Mouse (Mus musculus) mature B cell (primary cell): ENCODE data around the gene Bpifc.

Experiments
- in situ Hi-C: fragments of 300-500 bp; cut with MboI; formaldehyde crosslinking; loops from 2 replicates; pipeline ENCODE4 v1.14.3; 2019

Bpifc gene

GRCm38 (mm10) chr10:86017781-86018180 lies 6.1 kb upstream of the Bpifc start:
- in situ Hi-C loops, result no loop called here

GRCm38 (mm10) chr10:86011172-86011571 lies 523 bp downstream of the Bpifc start:
- in situ Hi-C loops, result no loop called here

DNA sequence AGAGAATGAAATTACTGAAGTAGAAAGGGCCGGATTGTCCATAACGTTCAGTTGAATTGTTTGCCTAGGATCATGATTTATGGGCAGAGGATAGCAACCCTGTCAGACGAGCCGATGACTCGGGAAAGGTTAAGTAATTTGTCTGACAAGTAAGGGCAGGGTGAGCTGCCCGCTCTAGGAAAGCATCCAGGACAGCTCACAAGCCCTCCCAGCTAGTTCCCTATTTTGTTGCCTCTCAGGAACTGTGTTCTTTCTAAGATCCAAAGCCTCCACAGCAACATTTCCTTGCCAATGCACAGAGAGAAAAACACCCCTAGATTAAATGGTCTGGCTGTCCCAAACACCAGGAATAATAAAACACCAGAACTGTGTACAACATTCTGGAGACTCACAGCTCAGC lies 1.1 kb downstream of the Bpifc start:
- in situ Hi-C loops, result no loop called here

DNA sequence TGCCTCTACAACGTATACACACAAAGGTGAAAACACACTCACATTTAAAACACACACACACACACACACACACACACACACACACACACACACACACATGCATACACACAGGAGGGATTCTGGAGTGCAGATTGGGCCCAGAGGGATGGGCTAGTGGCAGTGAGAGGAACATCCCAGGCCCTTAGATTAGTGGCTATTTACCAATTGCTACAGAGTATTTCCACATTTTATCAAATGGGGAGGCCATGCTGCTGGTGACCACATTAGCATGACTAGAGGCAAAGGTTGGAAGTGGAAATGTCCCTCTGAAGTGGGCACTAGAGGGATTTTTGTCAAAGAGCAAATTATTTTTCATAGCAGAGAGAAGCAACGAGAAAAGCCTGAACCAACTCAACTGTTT lies 2.0 kb downstream of the Bpifc start:
- in situ Hi-C loops, result no loop called here

GRCm38 (mm10) chr10:86006455-86006854 lies 5.2 kb downstream of the Bpifc start:
- in situ Hi-C loops, result no loop called here

- in situ Hi-C loops, result no loop called here
Measured at GRCm38 (mm10) chr10:86000447-86000846, 11.2 kb downstream of the Bpifc start.

DNA sequence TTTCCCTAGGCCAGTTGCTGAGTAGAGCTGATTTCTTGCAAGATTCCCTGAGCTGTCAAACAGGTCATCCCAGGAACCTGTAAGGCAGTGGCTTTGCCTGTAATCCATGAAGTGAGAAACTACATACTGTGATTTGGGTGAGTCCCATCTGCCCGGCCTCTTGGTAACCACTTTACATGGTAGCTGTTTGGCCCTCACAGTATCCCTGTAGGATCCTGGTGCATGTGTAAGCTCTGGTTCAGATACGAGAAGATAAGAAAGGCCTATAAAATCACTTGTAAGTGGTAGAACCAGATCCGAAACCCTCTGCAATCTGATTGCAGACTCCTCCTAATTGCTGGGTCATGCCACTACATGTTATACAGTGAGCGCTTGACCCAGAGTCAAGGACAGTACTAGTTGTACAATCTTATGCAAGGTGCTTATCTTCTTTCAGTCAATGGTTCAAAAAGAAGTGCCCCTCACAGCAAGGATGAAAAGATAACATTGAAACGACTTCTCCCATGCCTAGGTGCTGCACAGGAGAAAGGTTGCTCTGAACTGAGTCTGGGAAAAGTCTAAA lies 17.1 kb downstream of the Bpifc start:
- in situ Hi-C loops, result no loop called here

DNA sequence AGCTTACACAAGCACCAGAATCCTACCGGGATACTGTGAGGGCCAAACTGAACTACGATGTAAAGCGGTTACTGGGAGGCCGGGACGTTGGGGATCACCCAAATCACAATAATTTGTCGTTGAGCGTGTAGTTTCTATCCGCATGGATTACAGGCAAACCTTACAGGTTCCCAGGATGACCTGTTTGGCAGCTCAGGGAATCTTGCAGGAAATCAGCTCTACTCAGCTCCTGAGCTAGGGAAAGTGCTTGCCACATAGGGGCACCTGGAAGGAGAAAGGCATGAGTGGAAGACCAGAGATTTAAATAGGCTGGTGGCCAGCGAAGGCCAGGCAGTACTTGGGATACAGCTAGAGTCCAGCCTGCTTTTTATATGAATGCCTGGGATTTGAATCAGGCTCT lies 17.9 kb downstream of the Bpifc start:
- in situ Hi-C loops, result no loop called here

- in situ Hi-C loops, result no loop called here
Measured at GRCm38 (mm10) chr10:85992412-85992811, 19.3 kb downstream of the Bpifc start.

- in situ Hi-C loops, result no loop called here
Measured at GRCm38 (mm10) chr10:85989412-85990115, 22.1 kb downstream of the Bpifc start.

DNA sequence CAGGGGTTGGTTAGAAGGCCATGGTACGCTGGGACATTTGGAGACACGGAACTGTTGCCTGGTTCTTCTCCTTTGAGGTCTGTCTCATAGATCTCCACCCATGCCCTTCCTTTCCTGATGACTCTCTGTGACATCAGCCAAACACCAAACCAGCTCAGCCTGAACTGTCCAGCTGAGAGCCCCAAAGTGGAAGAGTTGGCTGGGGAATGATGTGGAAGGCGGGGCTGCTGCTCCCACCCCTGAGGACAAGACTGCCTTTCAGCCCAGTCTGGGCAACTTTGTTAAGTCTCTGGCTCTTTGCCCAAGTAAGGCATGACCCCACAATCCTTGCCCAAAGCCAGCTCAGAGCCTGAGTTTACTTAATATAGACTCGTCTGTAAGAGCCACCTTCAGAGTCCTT lies 38.8 kb downstream of the Bpifc start:
- in situ Hi-C loops, result loop anchor here (25.0 kb wide), 1 partner anchor 489 kb away; no protein-coding TSS in a partner anchor

DNA sequence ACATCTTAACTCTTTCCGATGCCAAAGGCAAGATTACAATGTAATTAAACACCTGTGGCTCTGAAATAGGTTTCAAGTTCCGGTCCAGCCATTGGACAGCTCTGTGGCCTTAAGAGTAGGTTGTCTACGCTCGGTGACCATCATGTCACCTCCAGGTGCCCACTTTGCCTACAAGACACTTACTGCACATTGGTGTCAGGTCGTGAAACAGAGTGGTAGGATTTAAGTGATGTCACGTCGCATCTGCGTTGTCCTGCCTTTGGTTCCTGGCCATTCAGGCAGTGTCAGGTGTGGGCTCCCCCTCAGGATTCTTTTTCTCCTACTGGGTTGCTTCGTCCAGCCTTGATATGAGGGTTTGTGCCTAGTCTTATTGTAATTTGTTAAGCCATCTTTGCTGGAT lies 39.9 kb downstream of the Bpifc start:
- in situ Hi-C loops, result loop anchor here (25.0 kb wide), 1 partner anchor 490 kb away; no protein-coding TSS in a partner anchor

DNA sequence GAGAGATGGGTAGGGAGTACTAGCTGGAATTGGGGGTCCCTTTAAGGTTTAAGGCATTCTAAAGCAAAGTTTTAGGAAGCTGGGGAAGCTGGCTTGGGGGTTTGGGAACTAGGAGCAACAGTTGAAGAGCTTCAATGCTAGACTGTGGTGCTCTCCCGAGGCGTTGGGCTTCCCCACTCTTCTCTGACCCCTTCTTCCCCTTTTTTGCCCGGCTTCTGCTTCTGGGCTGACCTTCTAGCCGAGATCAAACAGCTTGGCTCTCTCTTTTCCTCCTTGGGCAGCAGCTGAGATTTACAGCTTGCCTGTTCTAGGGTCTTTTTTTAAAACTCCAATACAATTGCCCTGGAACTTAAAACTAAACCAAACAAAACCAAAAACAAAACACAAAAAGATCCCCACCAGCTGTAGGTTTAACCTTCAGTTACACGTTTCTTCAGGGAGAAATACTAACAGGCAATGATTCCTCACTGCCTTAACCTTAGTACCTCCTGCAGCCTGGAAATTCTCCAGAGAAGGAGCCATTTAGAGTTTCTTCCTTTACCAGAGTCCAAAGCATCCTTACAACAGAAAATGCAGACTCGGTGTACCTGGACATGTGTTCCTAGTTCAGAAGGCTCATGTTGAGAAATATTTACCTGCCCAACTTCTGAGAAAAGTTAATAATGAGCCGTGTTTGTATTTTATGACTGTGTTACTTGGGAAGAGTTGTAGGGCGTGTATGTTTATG lies 41.6 kb downstream of the Bpifc start:
- in situ Hi-C loops, result loop anchor here (25.0 kb wide), 1 partner anchor 492 kb away; no protein-coding TSS in a partner anchor

DNA sequence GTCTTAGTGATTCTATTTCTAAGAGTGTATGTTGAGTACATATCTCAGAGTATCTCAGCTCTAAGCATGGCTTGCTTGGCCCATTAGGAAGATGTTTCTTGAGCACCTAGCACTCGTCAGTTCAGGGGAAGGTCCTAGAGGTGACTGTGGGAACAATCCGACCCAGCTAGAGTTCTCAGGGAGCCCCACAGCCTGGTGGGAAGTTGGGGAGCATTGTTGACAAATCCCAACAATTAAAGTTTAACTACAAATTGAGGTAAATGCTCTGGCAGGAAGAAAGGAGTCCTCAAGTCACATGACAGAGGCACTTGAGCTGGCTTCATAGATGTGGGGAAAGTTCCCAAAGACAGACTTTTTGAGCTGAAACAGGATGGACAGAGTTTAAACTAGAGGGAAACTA lies 43.0 kb downstream of the Bpifc start:
- in situ Hi-C loops, result loop anchor here (25.0 kb wide), 1 partner anchor 494 kb away; no protein-coding TSS in a partner anchor

- in situ Hi-C loops, result loop anchor here (25.0 kb wide), 1 partner anchor 494 kb away; no protein-coding TSS in a partner anchor
Measured at GRCm38 (mm10) chr10:85968157-85968634, 43.5 kb downstream of the Bpifc start.

DNA sequence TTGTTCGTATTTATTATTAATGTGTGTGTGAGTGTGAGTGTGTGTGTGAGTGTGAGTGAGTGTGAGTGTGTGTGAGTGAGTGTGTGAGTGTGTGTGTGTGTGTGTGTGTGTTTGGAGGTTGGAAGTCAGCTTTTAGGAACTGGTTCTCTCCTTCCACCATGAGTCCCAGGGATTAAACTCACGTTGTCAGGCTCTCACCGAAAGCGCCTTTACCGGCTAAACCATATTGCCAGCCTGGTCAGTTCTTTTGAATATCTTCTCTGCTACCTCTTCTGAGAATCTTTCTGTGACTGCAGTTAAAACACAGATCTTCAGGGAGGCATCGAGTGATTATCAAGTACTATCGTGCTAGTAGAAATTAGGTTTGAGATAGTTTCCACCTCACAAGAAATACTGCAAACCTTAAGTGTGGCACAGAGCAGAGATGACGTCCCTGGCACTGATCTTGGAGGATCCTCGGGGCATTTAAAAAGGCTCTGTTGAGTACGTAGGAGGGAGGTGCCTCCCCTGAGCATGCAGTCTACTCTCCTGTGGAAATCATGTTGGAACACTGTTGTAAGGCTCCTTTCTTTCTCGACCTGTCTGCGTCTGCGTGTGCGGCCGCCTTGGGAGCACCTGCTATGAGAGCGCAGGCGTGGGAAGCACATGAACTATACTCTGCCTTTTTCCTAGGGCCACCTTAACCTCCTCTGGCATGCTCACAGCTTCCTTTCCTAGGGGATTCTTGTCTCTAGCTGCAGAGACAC lies 44.1 kb downstream of the Bpifc start:
- in situ Hi-C loops, result loop anchor here (25.0 kb wide), 1 partner anchor 495 kb away; no protein-coding TSS in a partner anchor

DNA sequence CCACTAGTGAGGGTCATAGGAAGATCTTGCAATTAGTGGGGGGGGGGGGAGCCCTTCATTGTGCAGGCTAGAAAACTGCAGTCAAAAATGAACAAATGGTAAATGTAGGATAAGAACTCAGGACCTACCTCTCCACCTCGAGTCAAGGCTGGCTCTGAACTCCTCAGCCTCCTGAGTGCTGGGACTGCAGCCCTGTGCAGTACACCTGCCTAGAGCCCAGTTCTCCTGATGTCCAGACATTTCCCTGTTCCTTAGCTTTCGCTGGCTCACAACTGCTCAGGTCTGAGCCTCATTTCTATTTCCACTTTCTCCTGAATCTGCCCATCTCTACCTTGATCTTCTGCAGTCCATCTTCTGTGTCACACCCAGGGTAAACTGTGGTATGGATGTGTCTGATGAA lies 45.2 kb downstream of the Bpifc start:
- in situ Hi-C loops, result loop anchor here (25.0 kb wide), 1 partner anchor 496 kb away; no protein-coding TSS in a partner anchor

GRCm38 (mm10) chr10:85964316-85964715 lies 47.4 kb downstream of the Bpifc start:
- in situ Hi-C loops, result loop anchor here (25.0 kb wide), 1 partner anchor 498 kb away; no protein-coding TSS in a partner anchor

DNA sequence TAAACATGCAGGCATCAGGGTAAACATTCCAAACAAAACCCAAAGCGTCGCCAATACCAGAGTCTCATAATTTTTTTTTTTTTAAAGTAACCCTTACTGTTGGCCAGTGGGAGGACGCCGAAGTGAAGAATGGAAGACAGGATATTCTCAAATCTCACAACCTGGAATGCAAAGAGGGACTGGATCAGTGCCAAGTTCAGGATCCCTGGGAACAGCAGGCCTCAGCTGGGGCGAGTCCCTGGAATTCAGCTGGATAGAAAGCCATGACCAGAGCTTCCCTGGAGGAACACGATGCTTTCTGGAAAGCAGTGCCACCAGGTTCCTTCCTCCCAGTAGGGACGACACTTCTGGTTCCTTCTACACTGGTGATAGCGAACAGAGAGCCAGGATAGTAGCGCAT lies 48.8 kb downstream of the Bpifc start:
- in situ Hi-C loops, result loop anchor here (25.0 kb wide), 1 partner anchor 499 kb away; no protein-coding TSS in a partner anchor

GRCm38 (mm10) chr10:85957464-85957950 lies 54.2 kb downstream of the Bpifc start, which contains the start of gene Rtcb:
TSS of gene Rtcb (minus strand) at chr10:85957823.
- in situ Hi-C loops, result loop anchor here (25.0 kb wide), 1 partner anchor 505 kb away; no protein-coding TSS in a partner anchor

DNA sequence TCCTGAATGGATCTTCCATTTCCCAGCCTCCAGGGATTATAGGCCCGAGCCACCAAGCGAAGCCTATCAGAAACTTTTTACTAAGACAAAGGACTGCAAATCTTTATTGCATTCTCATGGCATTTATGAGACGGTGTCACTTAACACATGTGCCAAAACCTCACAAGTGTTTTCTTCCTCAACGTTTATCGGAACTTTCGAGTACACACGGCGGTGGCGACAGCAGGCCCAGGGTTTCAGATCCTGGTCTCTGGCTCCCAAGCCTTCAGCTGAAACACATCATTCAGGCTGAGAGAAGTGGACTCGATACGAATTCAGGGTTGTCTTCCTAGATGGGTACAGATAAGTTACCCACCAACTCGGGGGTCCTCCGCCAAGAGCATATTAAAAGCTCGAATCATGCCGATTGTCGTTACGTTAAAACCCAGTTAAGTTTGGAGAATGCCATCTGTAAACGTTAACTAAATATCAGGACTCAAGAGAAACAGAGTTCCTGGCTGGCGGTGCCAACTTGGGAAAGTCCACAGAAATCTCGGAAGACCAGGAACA lies 54.8 kb downstream of the Bpifc start:
- in situ Hi-C loops, result loop anchor here (25.0 kb wide), 1 partner anchor 505 kb away; no protein-coding TSS in a partner anchor
